Mouse (Mus musculus): ENCODE measurements around the gene Clec4a3.

GRCm38 (mm10) chr6:122946760-122947159 lies 5.6 kb upstream of the Clec4a3 start:
- TF ChIP-seq CTCF (IDR thresholded peaks at IDR 0.05 in 2 of 3, conservative IDR thresholded peaks at IDR 0.05 in 1 of 3; ENCODE audit: control insufficient read depth in 1 of 3, insufficient read depth in 1 of 3, low read depth in 2 of 3, low read length in 3 of 3, poor library complexity in 1 of 3, severe bottlenecking in 1 of 3) (no peak), MYC (IDR thresholded peaks at IDR 0.05; ENCODE audit: low read depth, low read length) (no peak), NRF1 (IDR thresholded peaks at IDR 0.05; ENCODE audit: insufficient read depth, low read depth, low read length, poor library complexity, severe bottlenecking) (no peak), SMC3 (IDR thresholded peaks at IDR 0.05; ENCODE audit: low read depth, low read length) (no peak), GABPA (IDR thresholded peaks at IDR 0.05; ENCODE audit: low read depth, low read length) (no peak), POLR2A (IDR thresholded peaks at IDR 0.05; ENCODE audit: control insufficient read depth in 1 of 2, insufficient read depth in 1 of 2, low read depth in 1 of 2, low read length in 2 of 2, poor library complexity in 1 of 2) (no peak), CHD2 (IDR thresholded peaks at IDR 0.05; ENCODE audit: low read length) (no peak), GATA1 (IDR thresholded peaks at IDR 0.05; ENCODE audit: low read depth, low read length) (no peak), EP300 (IDR thresholded peaks at IDR 0.05; ENCODE audit: low read depth in 1 of 2, low read length in 2 of 2) (no peak), ZC3H11A (IDR thresholded peaks at IDR 0.05; ENCODE audit: low read depth, low read length) (no peak), ZNF384 (IDR thresholded peaks at IDR 0.05; ENCODE audit: low read depth, low read length) (no peak)

Data from MEL (cell line).